Mouse (Mus musculus): ENCODE data around the gene Olfr1137. TPM values are rescaled to one million over a fixed set of nuclear protein-coding genes. Genes with fewer than 3 reads are reported as not detected.

Gene Olfr1137
- not detected in 2 replicates for total RNA-seq (2014; fragmentation: Nextera tagmentation)
- not detected in 2 replicates for total RNA-seq (2017)

- no peak for ATAC-seq (replicated peaks; ENCODE audit: low FRiP score, low TSS enrichment, poor library complexity, severe bottlenecking)
Measured at GRCm38 (mm10) chr2:87713079-87713478, at the start of gene Olfr1137. TSS of gene Olfr1137 (minus strand) at chr2:87713179.

DNA sequence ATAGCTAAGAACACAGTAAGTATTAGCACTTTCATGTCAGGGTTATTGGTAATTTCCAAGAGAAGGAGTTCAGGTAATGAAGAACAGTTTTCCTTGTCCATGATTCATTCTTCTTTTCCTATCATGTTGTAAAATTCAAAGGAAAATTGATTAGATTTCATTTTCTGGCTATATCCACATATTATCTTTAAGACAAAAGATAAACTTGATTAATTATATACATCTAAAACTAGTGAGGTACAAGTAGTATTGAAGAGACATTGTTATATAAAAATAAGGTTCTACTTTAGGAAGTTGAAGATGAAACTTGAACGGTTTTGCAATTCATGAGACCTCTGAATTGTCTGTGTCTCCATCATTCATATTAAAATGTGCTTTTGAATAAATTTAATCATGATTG lies 40.9 kb upstream of the Olfr1137 start, which contains the start of gene Olfr1141:
TSS of gene Olfr1141 (minus strand) at position 101 of the 400 bp plus-strand sequence.
- ATAC-seq (replicated peaks; ENCODE audit: low FRiP score, low TSS enrichment, poor library complexity, severe bottlenecking) = no peak

DNA sequence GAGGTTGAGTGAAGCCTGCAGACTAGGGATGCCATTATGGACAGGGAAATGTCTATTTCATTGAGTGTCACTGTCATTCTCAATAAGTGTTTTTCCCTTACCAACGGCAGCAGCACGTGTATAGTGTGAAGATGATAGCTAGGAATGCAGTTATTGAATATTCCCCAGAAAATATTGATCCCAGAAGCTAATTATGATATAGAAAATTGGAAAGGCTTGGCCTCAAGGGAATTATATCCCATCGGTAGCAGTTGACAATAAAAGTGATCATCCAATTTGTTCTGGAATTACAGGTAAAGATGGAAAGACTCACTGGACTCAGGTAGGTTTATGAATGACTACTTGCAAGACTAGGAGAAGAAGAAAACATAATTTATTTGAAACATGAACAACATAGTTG lies 30.5 kb upstream of the Olfr1137 start, which contains the start of gene Olfr1140:
TSS of gene Olfr1140 (plus strand) at position 301 of the 400 bp plus-strand sequence.
- ATAC-seq (replicated peaks; ENCODE audit: low FRiP score, low TSS enrichment, poor library complexity, severe bottlenecking) = no peak

- ATAC-seq (replicated peaks; ENCODE audit: low FRiP score, low TSS enrichment, poor library complexity, severe bottlenecking) = no peak
Measured at GRCm38 (mm10) chr2:87739878-87740277, 26.9 kb upstream of the Olfr1137 start, which contains the start of gene Olfr1138. TSS of gene Olfr1138 (minus strand) at chr2:87739978.

- ATAC-seq (replicated peaks; ENCODE audit: low FRiP score, low TSS enrichment, poor library complexity, severe bottlenecking) = no peak
Measured at GRCm38 (mm10) chr2:87693847-87694246, 19.1 kb downstream of the Olfr1137 start, which contains the start of gene Olfr1136. TSS of gene Olfr1136 (minus strand) at chr2:87693947.

GRCm38 (mm10) chr2:87673564-87673963 lies 39.4 kb downstream of the Olfr1137 start, which contains the start of gene Olfr1135:
TSS of gene Olfr1135 (minus strand) at chr2:87673664.
- no peak for ATAC-seq (replicated peaks; ENCODE audit: low FRiP score, low TSS enrichment, poor library complexity, severe bottlenecking)

Other genes starting within 250 kb of the Olfr1137 start
- not detected in 2 replicates for gene Pramel7, start 216.1 kb downstream of the Olfr1137 start, total RNA-seq (2014; fragmentation: Nextera tagmentation)
- gene Pramel7, start 216.1 kb downstream of the Olfr1137 start, total RNA-seq (2017) = not detected in 2 replicates
- not detected in 2 replicates for gene Pramel6, start 206.6 kb downstream of the Olfr1137 start, total RNA-seq (2014; fragmentation: Nextera tagmentation)
- gene Pramel6, start 206.6 kb downstream of the Olfr1137 start, total RNA-seq (2017) = not detected in 2 replicates
- gene Olfr153, start 181.4 kb downstream of the Olfr1137 start, total RNA-seq (2014; fragmentation: Nextera tagmentation) = not detected in 2 replicates
- gene Olfr153, start 181.4 kb downstream of the Olfr1137 start, total RNA-seq (2017) = not detected in 2 replicates
- gene Olfr1128, start 167.6 kb downstream of the Olfr1137 start, total RNA-seq (2014; fragmentation: Nextera tagmentation) = not detected in 2 replicates
- not detected in 2 replicates for gene Olfr1128, start 167.6 kb downstream of the Olfr1137 start, total RNA-seq (2017)
- gene Olfr1129, start 139.3 kb downstream of the Olfr1137 start, total RNA-seq (2014; fragmentation: Nextera tagmentation) = not detected in 2 replicates
- not detected in 2 replicates for gene Olfr1129, start 139.3 kb downstream of the Olfr1137 start, total RNA-seq (2017)
- gene Olfr1130, start 107.0 kb downstream of the Olfr1137 start, total RNA-seq (2014; fragmentation: Nextera tagmentation) = not detected in 2 replicates
- gene Olfr1130, start 107.0 kb downstream of the Olfr1137 start, total RNA-seq (2017) = not detected in 2 replicates
- gene Olfr1131, start 86.1 kb downstream of the Olfr1137 start, total RNA-seq (2014; fragmentation: Nextera tagmentation) = not detected in 2 replicates
- gene Olfr1131, start 86.1 kb downstream of the Olfr1137 start, total RNA-seq (2017) = not detected in 2 replicates
- gene Olfr1132, start 75.6 kb downstream of the Olfr1137 start, total RNA-seq (2014; fragmentation: Nextera tagmentation) = not detected in 2 replicates
- gene Olfr1132, start 75.6 kb downstream of the Olfr1137 start, total RNA-seq (2017) = not detected in 2 replicates
- not detected in 2 replicates for gene Olfr1133, start 65.8 kb downstream of the Olfr1137 start, total RNA-seq (2014; fragmentation: Nextera tagmentation)
- not detected in 2 replicates for gene Olfr1133, start 65.8 kb downstream of the Olfr1137 start, total RNA-seq (2017)
- gene Olfr1134, start 54.7 kb downstream of the Olfr1137 start, total RNA-seq (2014; fragmentation: Nextera tagmentation) = not detected in 2 replicates
- not detected in 2 replicates for gene Olfr1134, start 54.7 kb downstream of the Olfr1137 start, total RNA-seq (2017)
- not detected in 2 replicates for gene Olfr1135, start 39.5 kb downstream of the Olfr1137 start, total RNA-seq (2014; fragmentation: Nextera tagmentation)
- gene Olfr1135, start 39.5 kb downstream of the Olfr1137 start, total RNA-seq (2017) = not detected in 2 replicates
- gene Olfr1136, start 19.2 kb downstream of the Olfr1137 start, total RNA-seq (2014; fragmentation: Nextera tagmentation) = not detected in 2 replicates
- not detected in 2 replicates for gene Olfr1136, start 19.2 kb downstream of the Olfr1137 start, total RNA-seq (2017)
- not detected in 2 replicates for gene Olfr1138, start 26.8 kb upstream of the Olfr1137 start, total RNA-seq (2014; fragmentation: Nextera tagmentation)
- not detected in 2 replicates for gene Olfr1138, start 26.8 kb upstream of the Olfr1137 start, total RNA-seq (2017)
- gene Olfr1140, start 30.6 kb upstream of the Olfr1137 start, total RNA-seq (2014; fragmentation: Nextera tagmentation) = not detected in 2 replicates
- not detected in 2 replicates for gene Olfr1140, start 30.6 kb upstream of the Olfr1137 start, total RNA-seq (2017)
- gene Olfr1141, start 40.8 kb upstream of the Olfr1137 start, total RNA-seq (2014; fragmentation: Nextera tagmentation) = not detected in 2 replicates
- not detected in 2 replicates for gene Olfr1141, start 40.8 kb upstream of the Olfr1137 start, total RNA-seq (2017)
- gene Olfr152, start 66.3 kb upstream of the Olfr1137 start, total RNA-seq (2014; fragmentation: Nextera tagmentation) = not detected in 2 replicates
- not detected in 2 replicates for gene Olfr152, start 66.3 kb upstream of the Olfr1137 start, total RNA-seq (2017)
- not detected in 2 replicates for gene Olfr1143, start 87.4 kb upstream of the Olfr1137 start, total RNA-seq (2014; fragmentation: Nextera tagmentation)
- gene Olfr1143, start 87.4 kb upstream of the Olfr1137 start, total RNA-seq (2017) = not detected in 2 replicates
- gene Olfr1145, start 96.6 kb upstream of the Olfr1137 start, total RNA-seq (2014; fragmentation: Nextera tagmentation) = not detected in 2 replicates
- not detected in 2 replicates for gene Olfr1145, start 96.6 kb upstream of the Olfr1137 start, total RNA-seq (2017)
- gene Olfr1148, start 117.4 kb upstream of the Olfr1137 start, total RNA-seq (2014; fragmentation: Nextera tagmentation) = not detected in 2 replicates
- gene Olfr1148, start 117.4 kb upstream of the Olfr1137 start, total RNA-seq (2017) = not detected in 2 replicates
- gene Olfr1150-ps1, start 130.8 kb upstream of the Olfr1137 start, total RNA-seq (2014; fragmentation: Nextera tagmentation) = not detected in 2 replicates
- gene Olfr1150-ps1, start 130.8 kb upstream of the Olfr1137 start, total RNA-seq (2017) = not detected in 2 replicates
- not detected in 2 replicates for gene Olfr1151, start 142.7 kb upstream of the Olfr1137 start, total RNA-seq (2014; fragmentation: Nextera tagmentation)
- gene Olfr1151, start 142.7 kb upstream of the Olfr1137 start, total RNA-seq (2017) = not detected in 2 replicates
- gene Olfr1152, start 153.3 kb upstream of the Olfr1137 start, total RNA-seq (2014; fragmentation: Nextera tagmentation) = not detected in 2 replicates
- not detected in 2 replicates for gene Olfr1152, start 153.3 kb upstream of the Olfr1137 start, total RNA-seq (2017)
- gene Olfr1153, start 181.8 kb upstream of the Olfr1137 start, total RNA-seq (2014; fragmentation: Nextera tagmentation) = not detected in 2 replicates
- not detected in 2 replicates for gene Olfr1153, start 181.8 kb upstream of the Olfr1137 start, total RNA-seq (2017)
- gene Olfr1154, start 192.0 kb upstream of the Olfr1137 start, total RNA-seq (2014; fragmentation: Nextera tagmentation) = not detected in 2 replicates
- gene Olfr1154, start 192.0 kb upstream of the Olfr1137 start, total RNA-seq (2017) = not detected in 2 replicates
- not detected in 2 replicates for gene Olfr1155, start 232.0 kb upstream of the Olfr1137 start, total RNA-seq (2014; fragmentation: Nextera tagmentation)
- gene Olfr1155, start 232.0 kb upstream of the Olfr1137 start, total RNA-seq (2017) = not detected in 2 replicates
- gene Olfr1156, start 239.9 kb upstream of the Olfr1137 start, total RNA-seq (2014; fragmentation: Nextera tagmentation) = not detected in 2 replicates
- gene Olfr1156, start 239.9 kb upstream of the Olfr1137 start, total RNA-seq (2017) = not detected in 2 replicates

Data from megakaryocyte-erythroid progenitor cell, adult 5-6 weeks (primary cell).